ENCODE assay signal across 15 mouse cellular contexts in the genomic region with DNA sequence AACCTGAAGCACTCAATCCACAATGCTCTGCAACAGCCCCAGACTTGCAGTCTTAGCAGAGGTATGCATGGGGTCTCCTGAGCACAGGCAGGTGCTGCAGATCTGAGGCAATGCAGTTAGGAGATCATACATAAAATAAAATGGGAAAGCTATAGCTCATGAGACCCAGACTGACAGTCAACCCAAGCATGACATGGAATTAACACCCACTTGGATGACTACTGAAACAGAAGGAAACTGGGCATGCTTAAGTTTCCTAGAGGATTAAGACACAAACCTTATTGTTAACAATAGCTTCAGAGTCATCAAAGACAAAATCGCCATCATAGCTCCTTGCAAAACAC.
"Had no signal": no experiment of that assay in that cellular context is flagged by ENCODE, and none has a peak within 500 bp of the region (broad histone marks: within the 10 kb centered on the region; RNA-seq: fewer than 3 reads in every experiment).

No protein-coding gene starts in this region.

- H3K36me3 ChIP-seq: neural tube, embryonic 15.5 days; stomach, embryonic 15.5 days had no signal

- H3K9me3 ChIP-seq: neural tube, embryonic 13.5 days; neural tube, embryonic 15.5 days; stomach, embryonic 15.5 days had no signal

- H3K27me3 ChIP-seq: neural tube, embryonic 13.5 days; neural tube, embryonic 15.5 days; stomach, embryonic 15.5 days had no signal

- H3K4me3 ChIP-seq: neural tube, embryonic 13.5 days; neural tube, embryonic 15.5 days; stomach, embryonic 15.5 days had no signal

- H3K9ac ChIP-seq: neural tube, embryonic 13.5 days; neural tube, embryonic 15.5 days; stomach, embryonic 15.5 days had no signal

- DNase-seq: right cerebral cortex, adult 18-20 months; right cerebral cortex, postnatal 14 days; right cerebral cortex, postnatal 25 days; right cerebral cortex, postnatal 4 days; spleen, adult 18-20 months; thymus, adult 18-20 months; thymus, adult 2 months; thymus, postnatal 14 days; thymus, postnatal 25 days; thymus, postnatal 36 days; thymus, postnatal 4 days had no signal

- H3K27ac ChIP-seq: neural tube, embryonic 13.5 days; neural tube, embryonic 15.5 days; stomach, embryonic 15.5 days; stomach, postnatal 0 days had no signal

- H3K4me2 ChIP-seq: neural tube, embryonic 13.5 days; neural tube, embryonic 15.5 days; stomach, embryonic 15.5 days had no signal
